ENCODE assay signal across 8 mouse cellular contexts in genomic region chr4:105159531-105159870, GRCm38 (mm10). TPM values are rescaled to one million over a fixed set of nuclear protein-coding genes. Genes with fewer than 3 reads are reported as not detected.
DNase-seq lines count a peak whose midpoint lies in the region; ATAC-seq lines count a peak whose summit lies in the region.

No protein-coding gene starts in this region.

- no peak for DNase-seq in heart, postnatal 36 days
- DNase-seq in midbrain, embryonic 11.5 days (ENCODE audit: low spot score, missing footprints): no peak
- no peak for DNase-seq in cerebellum, postnatal 4 days (ENCODE audit: low spot score in 2 of 2)
- DNase-seq in spleen, postnatal 10 days (ENCODE audit: low spot score in 2 of 2): no peak

- peaks cover 17% of the 10 kb centered on the region for H3K4me1 ChIP-seq in heart, embryonic 13.5 days
- H3K4me1 ChIP-seq in brown adipose tissue, adult 24 weeks (ENCODE audit: control insufficient read depth, insufficient read depth, insufficient read length, low read length): peaks cover 18% of the 10 kb centered on the region
- peaks cover 39% of the 10 kb centered on the region for H3K4me1 ChIP-seq in hindbrain, embryonic 12.5 days
- peaks cover 11% of the 10 kb centered on the region for H3K4me1 ChIP-seq in midbrain, embryonic 11.5 days (ENCODE audit: control insufficient read depth, insufficient read depth, low read length)

- peak overlapping the region; percentile 84 for H3K4me2 ChIP-seq in heart, embryonic 13.5 days
- peak overlapping the region; percentile 79 for H3K4me2 ChIP-seq in hindbrain, embryonic 12.5 days (replicated peaks)
- H3K4me2 ChIP-seq in midbrain, embryonic 11.5 days: peak overlapping the region; percentile 51

- H3K4me3 ChIP-seq in heart, embryonic 13.5 days: peak overlapping the region; percentile 91
- H3K4me3 ChIP-seq in brown adipose tissue, adult 24 weeks (ENCODE audit: insufficient read depth, low read depth, low read length): peak overlapping the region; percentile 94
- H3K4me3 ChIP-seq in hindbrain, embryonic 12.5 days: peak overlapping the region; percentile 91
- H3K4me3 ChIP-seq in midbrain, embryonic 11.5 days (ENCODE audit: low read depth, low read length): peak overlapping the region; percentile 94

- H3K27me3 ChIP-seq in heart, embryonic 13.5 days (replicated peaks): peaks cover 7% of the 10 kb centered on the region
- H3K27me3 ChIP-seq in hindbrain, embryonic 12.5 days: no peaks in the 10 kb centered on the region
- no peaks in the 10 kb centered on the region for H3K27me3 ChIP-seq in midbrain, embryonic 11.5 days (ENCODE audit: control insufficient read depth, insufficient read depth, low read length)

- no peak overlapping the region for H3K27ac ChIP-seq in heart, embryonic 13.5 days (replicated peaks)
- H3K27ac ChIP-seq in brown adipose tissue, adult 24 weeks (replicated peaks; ENCODE audit: low read depth, low read length): peak overlapping the region; percentile 91
- H3K27ac ChIP-seq in hindbrain, embryonic 12.5 days: peak overlapping the region; percentile 44; the same call in 1 of the 2 replicates
- H3K27ac ChIP-seq in midbrain, embryonic 11.5 days (ENCODE audit: low read depth, low read length): no peak overlapping the region

- no peak for ATAC-seq in heart, embryonic 13.5 days (ENCODE audit: extremely low read depth, insufficient number of reproducible peaks, low FRiP score, low TSS enrichment)
- ATAC-seq in hindbrain, embryonic 12.5 days (ENCODE audit: low FRiP score): no peak
- ATAC-seq in midbrain, embryonic 11.5 days (ENCODE audit: low FRiP score): no peak
- no peak for ATAC-seq in CD4-positive, CD25-positive, alpha-beta regulatory T cell, adult 4 months

- WGBS in heart, embryonic 13.5 days: 24% methylated on average over 6 of the region's 6 CpGs
- WGBS in hindbrain, embryonic 12.5 days: 21% methylated on average over 6 of the region's 6 CpGs
- WGBS in midbrain, embryonic 11.5 days: 18% methylated on average over 6 of the region's 6 CpGs

- peaks cover 19% of the 10 kb centered on the region for H3K36me3 ChIP-seq in heart, embryonic 13.5 days
- H3K36me3 ChIP-seq in hindbrain, embryonic 12.5 days: no peaks in the 10 kb centered on the region
- peaks cover 5% of the 10 kb centered on the region; the same call in 1 of the 2 replicates for H3K36me3 ChIP-seq in midbrain, embryonic 11.5 days (ENCODE audit: control insufficient read depth, insufficient read depth, low read length)

- H3K9ac ChIP-seq in heart, embryonic 13.5 days: peak overlapping the region; percentile 88
- peak overlapping the region; percentile 89 for H3K9ac ChIP-seq in hindbrain, embryonic 12.5 days
- peak overlapping the region; percentile 93 for H3K9ac ChIP-seq in midbrain, embryonic 11.5 days (ENCODE audit: low read length)

- no peaks in the 10 kb centered on the region for H3K9me3 ChIP-seq in heart, embryonic 13.5 days
- no peaks in the 10 kb centered on the region for H3K9me3 ChIP-seq in hindbrain, embryonic 12.5 days (replicated peaks)
- no peaks in the 10 kb centered on the region for H3K9me3 ChIP-seq in midbrain, embryonic 11.5 days (ENCODE audit: control insufficient read depth, low read length)

- intact Hi-C loops in heart, postnatal 36 days (cut with DNase I): loop anchor here (1.0 to 10.0 kb wide), 7 partner anchors 47 to 498 kb away; no protein-coding TSS in a partner anchor

RNA-seq across cellular contexts. Expression of gene Plpp3, which starts 2.4 kb away (rescaled TPM):
- polyA plus RNA-seq in heart, embryonic 13.5 days (2015; fragmentation: Nextera tagmentation; extraction: Ambion mirVana): 30.9 and 31.2 TPM in 2 replicates
- 10 to 100 TPM; 66.2 to 75.1 TPM for total RNA-seq in heart, postnatal 36 days (2021)
- 38.6 and 44.2 TPM in 2 replicates for polyA plus RNA-seq in brown adipose tissue, adult 24 weeks (2012; ENCODE audit: insufficient read depth, insufficient read length, missing spikeins)
- polyA plus RNA-seq in hindbrain, embryonic 12.5 days (2016; fragmentation: Nextera tagmentation; extraction: Ambion mirVana): 91.5 and 91.7 TPM in 2 replicates
- 46.3 and 47.0 TPM in 2 replicates for polyA plus RNA-seq in midbrain, embryonic 11.5 days (2014; fragmentation: Nextera tagmentation; extraction: Ambion mirVana)
- under 1 TPM in 1 of 2 experiments, not detected in 1; 0.24 TPM for polyA plus RNA-seq in CD4-positive, CD25-positive, alpha-beta regulatory T cell, adult 4 months (2017; shearing (Covaris generic))

RNA-seq across cellular contexts. Expression of gene Prkaa2, which starts 49.8 kb away (rescaled TPM):
- polyA plus RNA-seq in heart, embryonic 13.5 days (2015; fragmentation: Nextera tagmentation; extraction: Ambion mirVana): 30.5 and 33.9 TPM in 2 replicates
- total RNA-seq in heart, postnatal 36 days (2021): 10 to 100 TPM; 76.0 to 78.1 TPM
- 10.3 and 11.7 TPM in 2 replicates for polyA plus RNA-seq in brown adipose tissue, adult 24 weeks (2012; ENCODE audit: insufficient read depth, insufficient read length, missing spikeins)
- polyA plus RNA-seq in hindbrain, embryonic 12.5 days (2016; fragmentation: Nextera tagmentation; extraction: Ambion mirVana): 7.0 and 9.2 TPM in 2 replicates
- 3.7 and 4.4 TPM in 2 replicates for polyA plus RNA-seq in midbrain, embryonic 11.5 days (2014; fragmentation: Nextera tagmentation; extraction: Ambion mirVana)
- polyA plus RNA-seq in CD4-positive, CD25-positive, alpha-beta regulatory T cell, adult 4 months (2017; shearing (Covaris generic)): not detected

Comparison
In these comparisons a context has a peak if more than half of its experiments do, and no peak if none do; other contexts are left out.
1. H3K27ac ChIP-seq: peak in brown adipose tissue, adult 24 weeks (single experiment) and hindbrain, embryonic 12.5 days (single experiment); none in heart, embryonic 13.5 days (single experiment) and midbrain, embryonic 11.5 days (single experiment).
2. RNA of gene Plpp3, which starts 2.4 kb away (polyA plus RNA-seq): 91.5 to 91.7 TPM in hindbrain, embryonic 12.5 days, 46.3 to 47.0 TPM in midbrain, embryonic 11.5 days, 38.6 to 44.2 TPM in brown adipose tissue, adult 24 weeks and 30.9 to 31.2 TPM in heart, embryonic 13.5 days; 0.24 TPM in CD4-positive, CD25-positive, alpha-beta regulatory T cell, adult 4 months; every median in the first group is over 10 times any median in the second.
3. Peak in every context shown above with its lines, with median percentiles within 50 percentile points of each other: H3K4me2 ChIP-seq, H3K4me3 ChIP-seq and H3K9ac ChIP-seq.